Mouse (Mus musculus) R1 (cell line): ENCODE results near the gene Slc35g2.

ENCODE experiments used
- DNase-seq: peaks from one replicate; pipeline ENCODE4 v3.0.0-alpha.2; 2018; ENCODE audit warnings: low read depth, low spot score

Gene Slc35g2

DNA sequence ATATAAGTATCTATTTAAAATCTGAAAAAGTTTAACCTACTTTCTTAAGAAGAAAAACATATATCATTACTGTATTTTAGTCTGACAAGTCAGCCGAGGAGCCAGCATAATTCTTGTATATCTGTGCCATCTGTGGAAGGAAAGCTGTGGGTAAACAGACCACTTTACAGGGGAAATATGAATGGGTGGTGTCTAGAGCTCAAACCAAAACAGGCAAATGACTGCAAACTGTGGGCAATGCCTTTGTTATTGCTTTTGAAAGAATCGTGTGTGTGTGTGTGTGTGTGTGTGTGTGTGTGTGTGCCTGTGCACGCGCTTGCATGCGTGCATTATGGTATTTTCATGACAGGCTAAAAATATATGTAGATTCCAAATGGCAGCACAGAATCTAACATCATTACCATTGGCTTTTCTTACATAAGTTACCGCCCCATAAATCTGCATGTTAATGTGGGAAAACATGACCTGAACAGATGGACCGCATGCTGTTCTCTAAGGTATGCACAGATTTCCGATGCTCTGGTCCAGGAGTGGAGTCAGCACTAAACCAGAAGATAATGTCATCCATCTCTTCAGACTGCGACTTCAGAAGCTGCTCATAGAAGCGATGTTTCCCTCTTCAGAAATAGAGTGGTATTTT lies 10.5 kb downstream of the Slc35g2 start:
- DNase-seq = no peak

- DNase-seq = no peak
These were observed 11.9 kb downstream of the Slc35g2 start for GRCm38 (mm10) chr9:100558991-100559390.

DNA sequence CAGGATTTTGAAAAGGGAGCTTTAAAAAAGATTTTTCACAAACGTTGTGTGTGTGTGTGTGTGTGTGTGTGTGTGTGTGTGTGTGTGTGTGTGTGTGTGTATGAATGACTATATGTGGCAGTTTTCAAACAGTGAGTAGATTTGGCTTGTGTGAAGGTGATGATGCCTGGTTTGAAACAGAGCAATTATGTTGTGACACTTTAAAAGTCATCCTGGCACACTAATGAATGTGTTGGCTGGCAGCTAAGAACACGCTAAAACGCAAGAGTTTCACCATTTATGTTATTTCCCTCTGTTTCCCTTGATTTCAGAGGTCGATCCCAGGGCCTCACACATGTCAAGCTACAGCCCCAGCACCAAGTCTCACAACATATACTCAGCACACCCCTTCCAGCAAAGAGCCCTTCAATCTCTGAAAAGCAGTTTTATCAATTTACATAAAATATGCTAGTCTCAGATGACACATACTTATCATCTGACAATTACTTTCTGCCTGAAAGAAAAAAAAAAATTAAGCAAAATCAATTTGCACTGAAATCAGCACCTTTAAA lies 12.8 kb downstream of the Slc35g2 start:
- no peak for DNase-seq

GRCm38 (mm10) chr9:100555686-100556085 lies 15.2 kb downstream of the Slc35g2 start:
- no peak for DNase-seq

DNA sequence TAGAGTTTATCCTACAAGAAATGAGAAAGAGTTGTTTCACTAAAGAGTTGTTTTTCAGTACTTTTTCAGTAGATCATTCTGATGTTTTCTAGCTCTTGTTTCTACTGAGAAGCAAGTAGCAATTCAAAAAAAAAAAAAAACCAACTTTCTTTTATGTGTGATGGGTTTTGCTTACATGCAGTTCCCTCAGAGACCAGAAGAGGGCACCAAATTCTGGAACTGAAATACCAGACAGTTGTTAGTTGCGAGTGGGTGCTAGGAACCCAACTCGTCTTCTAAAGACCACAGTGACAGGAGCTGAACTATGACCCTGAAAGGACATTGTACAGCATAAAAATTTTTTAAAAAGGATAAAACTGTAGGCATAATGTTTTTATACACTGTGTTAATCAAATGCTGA lies 22.6 kb downstream of the Slc35g2 start:
- DNase-seq = peak; percentile 74

GRCm38 (mm10) chr9:100546594-100546910 lies 24.3 kb downstream of the Slc35g2 start:
- no peak for DNase-seq

DNA sequence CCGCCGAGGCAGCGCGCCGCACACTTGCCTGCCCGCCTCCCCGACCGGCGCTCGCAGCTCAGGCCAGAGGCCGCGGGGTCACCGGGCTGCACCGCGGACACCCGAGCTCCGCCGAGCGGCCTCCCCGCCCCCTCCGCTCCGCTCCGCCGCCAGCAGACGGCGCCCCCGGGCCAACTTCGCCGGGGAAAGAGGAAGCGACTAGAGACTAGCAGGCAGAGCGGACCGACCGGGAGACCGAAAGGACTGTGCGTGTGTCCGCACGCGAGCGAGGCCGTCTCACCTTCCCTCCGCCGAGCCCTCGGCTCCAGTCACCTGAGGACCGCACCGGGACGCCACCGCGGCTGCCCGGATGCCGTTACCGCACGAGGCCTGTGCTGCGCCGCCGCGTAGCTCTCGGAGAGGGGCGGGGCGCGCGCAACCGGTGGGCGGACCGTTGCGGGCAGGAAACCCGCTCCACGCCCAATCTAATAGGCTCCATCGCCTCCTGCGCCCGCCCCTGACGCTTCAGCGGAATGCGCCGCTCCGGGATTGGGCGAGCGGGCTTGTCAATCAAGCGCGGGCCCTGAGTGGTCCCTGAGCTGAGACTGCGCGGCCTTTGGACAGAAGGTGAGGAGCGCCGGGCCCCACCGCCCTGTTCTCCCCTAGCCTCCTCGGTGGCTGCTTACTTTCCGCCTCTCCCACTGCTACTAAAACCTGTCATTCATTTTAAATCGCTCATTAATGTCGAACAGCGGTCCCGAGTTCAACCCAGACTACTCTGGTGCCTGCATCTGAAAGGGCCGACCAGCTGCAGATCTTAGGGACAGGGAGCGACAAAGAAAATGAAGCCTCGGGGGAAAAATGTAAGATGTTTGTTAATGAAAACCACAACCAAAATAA lies 24.9 kb downstream of the Slc35g2 start, which contains the start of gene Nck1:
Gene Nck1 (minus strand): TSS at position 420 of the 879 bp plus-strand sequence.
- DNase-seq = peak; percentile 98

GRCm38 (mm10) chr9:100544948-100545714 lies 25.8 kb downstream of the Slc35g2 start:
- DNase-seq = peak; percentile 63

- no peak for DNase-seq
These were observed 35.1 kb downstream of the Slc35g2 start for GRCm38 (mm10) chr9:100535618-100536262.

DNA sequence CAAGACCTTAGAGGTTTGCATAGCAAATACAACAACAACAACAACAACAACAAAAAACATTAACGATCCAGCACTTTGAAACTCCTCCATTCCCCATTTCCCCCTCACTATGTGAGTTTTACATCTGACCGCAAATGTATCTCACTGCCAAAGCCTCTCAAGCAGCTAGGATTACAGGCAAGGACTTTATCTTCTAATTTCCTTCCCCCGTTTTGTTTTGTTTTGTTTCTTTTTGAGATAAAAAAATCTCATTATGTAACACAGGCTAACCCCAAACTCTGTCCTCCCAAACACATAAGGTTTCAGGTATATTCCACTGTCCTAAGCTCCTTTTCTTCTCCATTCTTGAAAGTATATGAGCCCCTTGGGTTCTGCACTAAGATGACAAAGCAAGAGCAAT lies 36.2 kb downstream of the Slc35g2 start:
- DNase-seq = no peak

- no peak for DNase-seq
These were observed 37.9 kb downstream of the Slc35g2 start for GRCm38 (mm10) chr9:100532847-100533505.

- no peak for DNase-seq
These were observed 39.6 kb downstream of the Slc35g2 start for GRCm38 (mm10) chr9:100531296-100531695.

- DNase-seq = no peak
These were observed 45.7 kb downstream of the Slc35g2 start for GRCm38 (mm10) chr9:100525225-100525624.

- no peak for DNase-seq
These were observed 48.9 kb downstream of the Slc35g2 start for GRCm38 (mm10) chr9:100522029-100522428.

DNA sequence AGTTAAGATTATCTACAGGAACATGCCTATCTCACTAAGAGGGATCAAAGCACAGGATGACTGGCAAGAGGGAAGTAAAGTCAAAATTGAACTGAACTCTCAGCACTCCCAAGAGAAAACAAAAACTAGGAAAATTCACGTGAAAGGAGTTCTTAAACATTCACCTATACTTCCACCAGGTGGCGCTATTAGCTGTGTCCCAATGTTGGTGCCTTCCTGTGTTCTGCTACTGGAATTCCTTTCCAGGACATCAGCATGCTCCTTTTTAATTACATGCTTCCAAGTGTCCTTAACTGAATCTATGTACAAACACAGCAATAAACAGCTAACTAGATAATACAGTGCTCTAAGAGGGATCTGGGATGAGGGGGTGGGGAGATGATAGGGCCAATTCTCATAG lies 50.3 kb downstream of the Slc35g2 start:
- peak; percentile 75 for DNase-seq

GRCm38 (mm10) chr9:100520012-100520411 lies 50.9 kb downstream of the Slc35g2 start:
- DNase-seq = no peak

GRCm38 (mm10) chr9:100507581-100507980 lies 63.3 kb downstream of the Slc35g2 start:
- DNase-seq = no peak

- DNase-seq = no peak
These were observed 64.2 kb downstream of the Slc35g2 start for GRCm38 (mm10) chr9:100506652-100507051.

DNA sequence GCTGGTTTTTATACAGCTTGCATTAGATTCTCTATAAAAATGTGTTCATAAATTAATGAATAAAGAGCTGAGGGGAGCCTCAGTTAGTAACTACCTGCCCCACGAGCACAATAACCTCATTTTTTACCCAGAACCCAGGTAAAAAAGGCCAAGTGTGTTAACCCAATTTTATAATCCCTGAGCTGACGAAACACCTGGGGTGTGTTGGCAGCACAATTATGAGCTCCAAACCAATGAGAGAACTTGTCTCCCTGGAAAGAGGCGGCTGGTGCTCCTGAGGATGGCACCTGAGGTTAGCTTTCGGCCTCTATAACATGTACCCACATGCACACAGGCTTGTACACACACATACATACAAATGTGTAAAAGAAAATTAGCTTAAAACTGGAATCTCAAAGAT lies 65.4 kb downstream of the Slc35g2 start:
- no peak for DNase-seq
